Mouse (Mus musculus) effector memory CD4-positive, alpha-beta T cell, adult 5 months (primary cell): ENCODE data around the gene Synj1. TPM values are rescaled to one million over a fixed set of nuclear protein-coding genes. Genes with fewer than 3 reads are reported as not detected.

ENCODE experiments used
- polyA plus RNA-seq: library from polyadenylated mRNA; unstranded; fragments of 100-300 nt; shearing (Covaris generic); gene quantifications from one replicate; pipeline ENCODE4 v1.2.1, GENCODE M21; 2017

Gene Synj1
- polyA plus RNA-seq: 46.3 TPM

GRCm38 (mm10) chr16:91011021-91011683 is at the start of gene Synj1:
Synj1 (minus strand) TSS chr16:91011308.

DNA sequence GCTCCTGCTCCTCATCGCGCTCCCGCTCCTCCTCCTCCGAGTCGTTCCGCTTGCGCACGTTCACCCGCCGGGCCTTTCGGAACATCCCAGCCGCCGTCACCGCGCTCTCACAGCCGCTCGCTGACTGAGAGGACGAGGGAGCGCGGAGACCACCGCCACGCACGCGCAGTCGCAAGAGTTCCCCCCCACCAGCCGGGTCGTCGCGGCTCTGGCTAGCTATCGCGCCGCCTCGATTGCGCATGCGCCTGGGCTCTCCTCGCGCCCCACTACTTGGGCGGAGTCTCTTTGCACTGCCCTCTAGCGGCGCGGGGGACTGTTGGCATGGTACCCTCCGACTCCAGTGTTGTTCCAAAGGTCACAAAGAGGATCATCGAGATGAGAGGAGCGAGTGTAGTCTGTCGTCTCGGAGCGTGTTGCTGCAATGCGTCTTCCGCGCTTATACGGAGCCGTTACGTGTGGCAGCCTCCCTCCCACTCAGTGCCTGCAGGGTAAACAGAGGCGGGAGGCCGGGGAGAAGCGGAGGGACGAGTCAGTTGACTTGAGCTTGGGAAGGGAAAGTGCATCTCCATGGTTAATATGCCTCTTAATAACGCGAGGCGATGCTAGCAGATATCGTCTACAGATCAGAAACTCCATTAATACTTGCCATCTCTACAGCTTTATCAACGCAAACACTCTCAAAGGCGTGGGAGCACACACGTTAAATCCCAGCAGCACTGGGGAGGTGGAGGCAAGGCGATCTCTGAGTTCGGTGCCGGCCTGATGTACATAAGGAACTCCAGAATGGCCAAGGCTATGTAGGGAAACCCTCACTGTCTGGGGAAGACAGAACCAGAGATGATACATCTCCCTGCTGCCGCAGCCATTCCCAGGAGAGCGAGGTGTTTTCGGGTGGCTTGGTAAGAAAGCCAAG is 33.4 kb upstream of the Synj1 start, which contains the start of gene Paxbp1:
Paxbp1 (minus strand) TSS at position 274 of the 913 bp plus-strand sequence.

GRCm38 (mm10) chr16:90934687-90935328 is 76.3 kb downstream of the Synj1 start, which contains the start of gene Cfap298:
Cfap298 (minus strand) TSS chr16:90935114.

Other genes with a start within 250 kb of the Synj1 start
- gene Urb1, start 200.9 kb downstream of the Synj1 start, polyA plus RNA-seq: 15.4 TPM
- not detected for gene Eva1c, start 184.6 kb downstream of the Synj1 start, polyA plus RNA-seq
- 20.5 TPM for gene Cfap298, start 76.2 kb downstream of the Synj1 start, polyA plus RNA-seq
- gene Paxbp1, start 33.2 kb upstream of the Synj1 start, polyA plus RNA-seq: 121 TPM
- 0.21 TPM for gene 4932438H23Rik, start 83.8 kb upstream of the Synj1 start, polyA plus RNA-seq
- gene Olig2, start 214.1 kb upstream of the Synj1 start, polyA plus RNA-seq: not detected